Mouse (Mus musculus): ENCODE results near the gene Prss21. TPM values are rescaled to one million over a fixed set of nuclear protein-coding genes. Genes with fewer than 3 reads are reported as not detected.
"Not testable (repeated sequence)": the region's sequence is repeated elsewhere in the genome, so short reads cannot be mapped to it uniquely, and the experiment has no call there.

Gene Prss21
- total RNA-seq, 2 experiments from 2014 or later: not detected

DNA sequence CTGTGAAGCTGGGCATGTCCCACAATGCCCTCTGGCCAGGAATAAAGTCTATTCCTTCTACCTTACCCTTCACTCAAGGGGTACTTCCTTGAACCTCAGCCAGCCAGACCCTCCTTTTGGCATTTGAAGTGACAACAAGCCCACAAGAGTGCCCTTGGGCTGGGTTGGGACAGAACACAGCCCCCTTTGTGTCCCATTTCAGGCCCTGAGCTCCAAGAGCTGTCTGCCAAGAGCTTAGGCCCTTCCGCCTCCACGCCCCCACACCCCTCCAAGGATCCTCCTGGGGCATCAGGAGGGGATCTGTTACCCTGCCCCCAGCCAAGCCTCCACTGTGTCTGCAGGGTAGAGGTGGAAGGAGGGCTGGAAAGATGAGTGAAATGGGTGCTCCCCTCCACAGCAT lies 9.3 kb downstream of the Prss21 start:
- Histone ChIP-seq H3K27ac (0 out of 2 replicates have a peak overlapping the region, but pooled peaks have one; percentile 43), H3K4me3 (no peak overlapping the region)
- TF ChIP-seq CTCF (conservative IDR thresholded peaks at IDR 0.05): no peak
- DNase-seq (ENCODE audit: low spot score in 2 of 2): peak in 1 of 2 experiments; percentile 17

DNA sequence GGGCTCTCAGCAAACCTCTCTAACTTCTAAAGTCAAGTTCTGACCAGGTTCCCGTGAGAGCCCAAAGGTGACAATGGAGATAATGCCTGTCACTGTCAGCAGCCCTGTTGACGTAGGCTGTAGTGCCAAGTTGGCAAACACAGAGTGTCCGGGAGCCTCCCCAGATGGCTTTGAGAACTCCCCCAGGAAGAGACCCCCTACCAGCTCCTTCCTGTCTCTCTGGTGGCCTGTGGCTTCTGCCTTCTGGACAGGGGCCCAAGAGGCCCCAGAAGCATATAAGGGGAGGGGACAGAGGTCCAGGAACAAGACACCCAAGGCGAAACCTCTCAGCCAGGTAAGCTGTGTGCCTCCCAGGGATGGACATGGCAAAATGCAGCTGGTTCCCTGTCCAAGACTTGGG lies 12.7 kb downstream of the Prss21 start, which contains the start of the genes Dcpp1 and Dcpp2:
Dcpp1 (plus strand) TSS at position 301 of the 400 bp plus-strand sequence.
Dcpp2 (plus strand) TSS at position 305 of the 400 bp plus-strand sequence.
- H3K27ac ChIP-seq; H3K4me3 ChIP-seq; DNase-seq (ENCODE audit: low spot score in 2 of 2): not testable (repeated sequence)

DNA sequence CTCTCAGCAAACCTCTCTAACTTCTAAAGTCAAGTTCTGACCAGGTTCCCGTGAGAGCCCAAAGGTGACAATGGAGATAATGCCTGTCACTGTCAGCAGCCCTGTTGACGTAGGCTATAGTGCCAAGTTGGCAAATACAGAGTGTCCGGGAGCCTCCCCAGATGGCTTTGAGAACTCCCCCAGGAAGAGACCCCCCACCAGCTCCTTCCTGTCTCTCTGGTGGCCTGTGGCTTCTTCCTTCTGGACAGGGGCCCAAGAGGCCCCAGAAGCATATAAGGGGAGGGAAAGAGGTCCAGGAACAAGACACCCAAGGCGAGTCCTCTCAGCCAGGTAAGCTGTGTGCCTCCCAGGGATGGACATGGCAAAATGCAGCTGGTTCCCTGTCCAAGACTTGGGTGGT lies 49.3 kb downstream of the Prss21 start, which contains the start of gene Dcpp3:
Dcpp3 (plus strand) TSS at position 301 of the 400 bp plus-strand sequence.
- H3K4me3 ChIP-seq; H3K27ac ChIP-seq; DNase-seq (ENCODE audit: low spot score in 2 of 2): not testable (repeated sequence)

Small RNA genes within 50 kb of the gene (microRNA-seq; reads per million reads assigned to microRNA genes)
- 0.96 to 1.1 reads per million in 2 experiments for gene Mir5125

Other genes starting within 250 kb of the Prss21 start
- gene Mmp25, start 222.8 kb upstream of the Prss21 start, total RNA-seq (2021): under 1 TPM in 1 of 2 experiments, not detected in 1; 0.17 TPM
- not detected for gene Bicdl2, start 207.6 kb upstream of the Prss21 start, total RNA-seq (2021)
- 100 to 1,000 TPM; 110 to 118 TPM for gene Hcfc1r1, start 194.5 kb upstream of the Prss21 start, total RNA-seq (2021)
- 1 to 10 TPM; 7.1 to 7.6 TPM for gene Thoc6, start 194.2 kb upstream of the Prss21 start, total RNA-seq (2021)
- 1 to 10 TPM; 5.5 to 6.3 TPM for gene Tnfrsf12a, start 190.6 kb upstream of the Prss21 start, total RNA-seq (2021)
- not detected for gene Cldn6, start 188.8 kb upstream of the Prss21 start, total RNA-seq (2021)
- gene Cldn9, start 184.0 kb upstream of the Prss21 start, total RNA-seq (2021): under 1 TPM in 1 of 2 experiments, not detected in 1; 0.25 TPM
- under 1 TPM; 0.25 to 0.64 TPM for gene 1520401A03Rik, start 145.3 kb upstream of the Prss21 start, total RNA-seq (2021)
- 1 to 10 TPM; 3.4 to 3.5 TPM for gene Pkmyt1, start 141.7 kb upstream of the Prss21 start, total RNA-seq (2021)
- 10 to 100 TPM; 46.2 to 48.3 TPM for gene Paqr4, start 127.2 kb upstream of the Prss21 start, total RNA-seq (2021)
- gene Kremen2, start 122.2 kb upstream of the Prss21 start, total RNA-seq (2021): under 1 TPM; 0.23 to 0.32 TPM
- 100 to 1,000 TPM; 310 to 345 TPM for gene Flywch1, start 96.5 kb upstream of the Prss21 start, total RNA-seq (2021)
- 10 to 100 TPM; 10.6 to 12.3 TPM for gene Flywch2, start 82.0 kb upstream of the Prss21 start, total RNA-seq (2021)
- 100 to 1,000 TPM; 613 to 663 TPM for gene Srrm2, start 77.5 kb upstream of the Prss21 start, total RNA-seq (2021)
- 100 to 1,000 TPM; 332 to 341 TPM for gene Elob, start 38.9 kb upstream of the Prss21 start, total RNA-seq (2021)
- not detected for gene Prss33, start 32.0 kb upstream of the Prss21 start, total RNA-seq (2021)
- gene Prss32, start 24.2 kb upstream of the Prss21 start, total RNA-seq (2021): not detected
- 1 to 10 TPM; 1.9 to 2.2 TPM for gene Prss41, start 23.9 kb upstream of the Prss21 start, total RNA-seq (2021)
- not detected for gene Dcpp1, start 12.8 kb downstream of the Prss21 start, total RNA-seq (2021)
- gene Dcpp2, start 12.8 kb downstream of the Prss21 start, total RNA-seq (2021): not detected
- gene Dcpp3, start 49.4 kb downstream of the Prss21 start, total RNA-seq (2021): not detected
- gene Sbp, start 73.6 kb downstream of the Prss21 start, total RNA-seq (2021): not detected
- not detected for gene Sbpl, start 87.2 kb downstream of the Prss21 start, total RNA-seq (2021)
- under 1 TPM in 1 of 2 experiments, not detected in 1; 0.32 TPM for gene Prss30, start 112.5 kb downstream of the Prss21 start, total RNA-seq (2021)
- not detected for gene Prss22, start 130.0 kb downstream of the Prss21 start, total RNA-seq (2021)
- not detected for gene Prss27, start 170.1 kb downstream of the Prss21 start, total RNA-seq (2021)
- 10 to 100 TPM; 26.6 to 28.8 TPM for gene Kctd5, start 205.4 kb downstream of the Prss21 start, total RNA-seq (2021)